Mouse (Mus musculus) kidney, adult 10 weeks (tissue): Measurements from ENCODE around the gene Ooep. TPM values are rescaled to one million over a fixed set of nuclear protein-coding genes. Genes with fewer than 3 reads are reported as not detected.

Experiments used
- polyA plus RNA-seq: library from polyadenylated mRNA; stranded (reverse); fragments of 350-450 nt; fragmentation: Illumina TruSeq; extraction: RNeasy Lipid Tissue Mini Kit (QIAGEN cat#74804); gene quantifications from one replicate; pipeline ENCODE4 v1.2.3, GENCODE M21; 2014; ENCODE audit warnings: low read depth, low replicate concordance

Ooep gene
- polyA plus RNA-seq = not detected

GRCm38 (mm10) chr9:78378113-78378785 lies at the start of gene Ooep:
TSS of gene Ooep (minus strand) at chr9:78378725.

DNA sequence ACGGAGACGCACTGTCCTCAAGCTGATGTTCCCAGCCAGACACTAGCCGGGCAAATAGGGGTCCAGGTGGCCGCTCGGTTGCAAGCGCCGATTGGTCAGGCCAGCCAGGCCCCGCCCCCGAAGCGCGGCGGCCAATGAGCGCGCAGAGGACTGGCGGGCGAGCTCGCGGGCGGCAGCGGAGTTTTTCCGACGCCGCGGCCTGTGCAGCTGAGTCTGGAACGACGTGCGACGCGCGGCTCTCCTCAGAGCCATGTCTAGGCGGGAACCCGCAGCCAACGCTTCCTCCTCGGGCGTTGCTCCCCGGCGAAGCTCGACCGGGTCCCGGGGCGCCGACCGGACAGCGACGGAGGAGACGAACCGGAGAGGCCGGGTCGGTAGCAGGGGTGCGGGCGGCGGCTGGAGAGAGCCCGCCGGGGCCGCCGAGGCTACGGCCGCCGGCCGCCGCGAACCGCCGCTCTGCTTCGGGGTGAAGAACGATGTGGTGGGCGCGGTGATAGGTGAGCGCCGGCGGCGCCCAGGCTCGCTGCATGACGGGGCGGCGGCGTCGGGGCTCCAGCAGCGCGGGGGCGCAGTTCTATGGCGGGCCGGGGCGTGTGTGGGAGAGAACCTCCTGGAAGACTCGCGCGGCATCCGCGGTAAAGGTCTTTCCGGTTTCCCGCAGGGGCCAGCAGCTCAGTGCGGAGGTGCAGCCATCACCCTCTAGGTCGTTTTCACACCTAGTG lies 17.3 kb upstream of the Ooep start, which contains the start of gene Ddx43:
Gene Ddx43 (plus strand): TSS at position 148 of the 722 bp plus-strand sequence.

DNA sequence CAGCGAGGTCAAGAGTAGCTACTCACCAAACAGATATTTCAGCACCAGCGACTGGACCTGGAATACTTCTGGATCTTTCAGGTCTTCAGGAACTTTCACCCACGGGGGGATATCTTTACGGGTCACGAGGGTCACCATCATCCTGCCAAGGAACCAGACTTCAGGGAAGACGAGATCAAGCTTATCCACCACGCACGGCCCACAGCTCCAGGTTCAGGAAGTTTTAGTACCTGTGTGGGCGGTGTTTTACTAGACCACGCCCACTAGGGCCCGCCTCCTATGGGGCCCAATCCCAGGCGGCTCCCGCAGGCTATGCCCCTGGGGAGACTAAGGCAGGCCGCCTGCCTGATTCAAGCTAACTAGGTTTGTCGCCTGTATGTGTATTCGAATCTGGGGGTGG lies 10.6 kb downstream of the Ooep start, which contains the start of gene Dppa5a:
Gene Dppa5a (minus strand): TSS at position 219 of the 400 bp plus-strand sequence.

DNA sequence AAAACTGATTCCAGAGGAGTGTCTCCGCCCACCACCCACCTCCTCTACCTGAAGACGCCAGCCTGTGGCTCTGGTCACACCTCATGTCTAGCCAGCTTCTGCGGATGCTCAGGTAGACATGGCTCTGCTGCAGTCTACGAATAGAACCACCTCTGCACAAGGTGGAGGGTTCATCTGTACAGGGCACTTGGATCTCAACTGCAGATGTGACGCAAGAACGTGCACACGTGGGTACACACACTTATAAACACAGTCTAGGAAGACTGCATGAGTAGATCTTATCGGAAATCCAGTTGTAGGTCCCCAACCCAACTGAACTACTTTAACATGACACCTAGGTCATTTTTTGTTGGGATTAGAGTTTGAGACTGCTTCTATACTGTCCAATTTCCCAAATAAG lies 22.9 kb downstream of the Ooep start, which contains the start of gene Gsta2:
Gene Gsta2 (minus strand): TSS at position 178 of the 400 bp plus-strand sequence.

GRCm38 (mm10) chr9:78327289-78327688 lies 51.2 kb downstream of the Ooep start, which contains the start of gene Omt2b:
TSS of gene Omt2b (plus strand) at chr9:78327589.

Other genes with a start within 250 kb of the Ooep start
- 117 TPM for gene Gsta4, start 196.0 kb downstream of the Ooep start, polyA plus RNA-seq
- gene Gsta1, start 148.1 kb downstream of the Ooep start, polyA plus RNA-seq = 11.3 TPM
- gene Gm3776, start 121.6 kb downstream of the Ooep start, polyA plus RNA-seq = not detected
- 86.5 TPM for gene Gm10639, start 88.8 kb downstream of the Ooep start, polyA plus RNA-seq
- not detected for gene Omt2a, start 63.9 kb downstream of the Ooep start, polyA plus RNA-seq
- not detected for gene Omt2b, start 51.1 kb downstream of the Ooep start, polyA plus RNA-seq
- 2,120 TPM for gene Gsta2, start 22.9 kb downstream of the Ooep start, polyA plus RNA-seq
- not detected for gene Dppa5a, start 10.5 kb downstream of the Ooep start, polyA plus RNA-seq
- gene Ddx43, start 17.1 kb upstream of the Ooep start, polyA plus RNA-seq = 0.24 TPM
- gene Cgas, start 64.5 kb upstream of the Ooep start, polyA plus RNA-seq = 0.77 TPM
- 26.3 TPM for gene Mto1, start 69.5 kb upstream of the Ooep start, polyA plus RNA-seq
- gene Gm17324, start 70.1 kb upstream of the Ooep start, polyA plus RNA-seq = not detected
- gene Eef1a1, start 110.4 kb upstream of the Ooep start, polyA plus RNA-seq = 4,098 TPM
- 66.3 TPM for gene Slc17a5, start 209.3 kb upstream of the Ooep start, polyA plus RNA-seq
- 1.3 TPM for gene Cd109, start 236.8 kb upstream of the Ooep start, polyA plus RNA-seq